Mouse (Mus musculus) ovary, postnatal 14 days (tissue): ENCODE data around the gene Fads3.
A peak's percentile ranks its signal among the peaks of the same experiment; 100 is the strongest.

Source experiments
- DNase-seq: peaks from one replicate; pipeline ENCODE4 v3.0.0; 2022; ENCODE audit warnings: low spot score

Fads3 gene

DNA sequence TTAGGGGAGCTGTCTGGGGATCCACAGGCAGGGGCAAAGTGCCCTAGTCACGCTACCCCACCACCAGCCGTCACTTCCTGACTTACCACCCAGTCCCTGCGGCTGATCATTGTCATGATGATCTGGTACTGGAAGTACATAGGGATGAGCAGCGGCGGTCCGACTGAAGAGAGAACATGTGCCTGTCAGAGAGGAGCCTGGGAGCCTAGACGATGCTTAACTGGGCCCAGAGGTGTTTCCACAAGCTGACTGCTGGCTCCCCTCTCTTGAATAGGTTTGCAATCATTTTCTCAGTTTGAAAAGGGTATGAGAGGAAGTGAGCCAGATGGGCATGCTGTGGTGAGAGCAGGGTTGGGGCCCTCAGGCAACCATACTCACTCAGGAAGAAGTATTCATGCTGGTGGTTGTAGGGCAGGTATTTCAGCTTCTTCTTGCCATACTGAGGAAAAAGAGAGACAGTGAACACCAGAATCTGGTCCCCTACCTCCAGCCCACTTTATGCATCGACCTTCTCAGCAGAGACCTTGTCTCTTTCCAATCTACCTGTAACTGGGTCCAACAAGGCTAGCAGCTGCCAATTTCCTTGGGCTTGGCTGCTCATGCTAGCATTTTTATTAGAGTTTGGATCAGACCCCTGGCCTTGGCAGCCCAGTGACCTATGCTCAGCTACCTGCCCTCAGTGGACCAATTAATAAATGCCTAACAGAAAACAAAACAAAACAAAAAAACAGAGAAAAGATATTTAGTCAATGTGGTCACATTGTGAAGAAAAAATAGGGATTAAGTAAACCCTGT is 29.0 kb downstream of the Fads3 start:
- no peak for DNase-seq

DNA sequence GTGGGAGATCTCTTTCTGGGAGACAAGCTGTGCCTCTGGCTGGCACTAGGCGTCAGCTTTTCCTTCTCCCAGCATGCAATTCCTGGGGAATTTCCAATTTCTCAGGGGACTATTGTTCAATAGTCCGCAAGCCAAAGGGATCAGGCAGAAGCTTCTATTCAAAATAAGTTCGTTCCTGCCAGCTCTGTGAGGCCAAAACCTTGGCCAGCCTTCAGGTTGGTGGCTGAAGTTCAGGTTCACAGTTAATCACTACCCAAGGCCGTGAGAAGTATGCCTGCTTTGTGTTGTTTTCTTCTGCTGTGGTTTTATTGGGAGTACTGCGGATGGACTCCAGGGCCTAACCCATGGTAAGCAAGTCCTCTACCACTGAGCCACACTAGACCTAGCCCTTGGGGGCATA is 29.8 kb downstream of the Fads3 start:
- DNase-seq = no peak

DNA sequence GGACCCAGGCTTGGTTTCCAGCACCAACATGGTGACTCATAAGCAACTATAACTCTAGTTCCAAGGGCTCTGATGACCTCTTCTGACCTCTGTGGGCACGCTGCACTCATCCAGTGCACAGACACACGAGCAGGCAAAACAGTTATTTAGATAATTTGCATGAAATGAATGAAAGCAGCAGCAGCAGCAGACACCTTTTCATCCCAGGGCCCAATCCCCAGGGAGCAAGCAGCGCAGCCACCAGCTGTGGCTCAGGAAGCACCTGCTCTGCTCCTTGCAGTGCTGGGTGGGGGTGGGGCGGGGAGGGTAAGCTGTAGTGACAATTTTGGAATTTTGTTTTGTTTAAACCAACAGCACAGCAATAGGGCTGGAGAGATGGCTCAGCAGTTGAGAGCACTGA is 30.5 kb downstream of the Fads3 start:
- DNase-seq = no peak

DNA sequence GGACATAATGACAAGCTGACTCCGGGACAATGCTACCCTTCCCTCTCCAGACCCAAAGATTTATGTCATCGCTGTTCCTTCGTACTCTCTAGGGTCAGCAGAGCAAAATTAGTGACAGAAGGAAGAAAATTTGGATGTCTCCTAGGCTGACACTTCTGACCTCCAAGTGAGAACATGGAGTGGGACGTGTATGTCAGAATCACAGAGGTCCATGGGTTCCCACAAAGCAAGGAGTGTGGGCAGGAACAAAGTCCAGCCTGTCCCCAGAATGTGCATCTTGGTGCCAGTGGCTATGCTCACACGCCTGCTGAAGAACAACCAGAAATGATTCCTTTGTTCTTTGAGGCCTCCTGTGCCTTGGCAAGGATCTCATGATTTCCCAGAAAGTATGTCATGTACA is 31.8 kb downstream of the Fads3 start:
- DNase-seq = no peak

DNA sequence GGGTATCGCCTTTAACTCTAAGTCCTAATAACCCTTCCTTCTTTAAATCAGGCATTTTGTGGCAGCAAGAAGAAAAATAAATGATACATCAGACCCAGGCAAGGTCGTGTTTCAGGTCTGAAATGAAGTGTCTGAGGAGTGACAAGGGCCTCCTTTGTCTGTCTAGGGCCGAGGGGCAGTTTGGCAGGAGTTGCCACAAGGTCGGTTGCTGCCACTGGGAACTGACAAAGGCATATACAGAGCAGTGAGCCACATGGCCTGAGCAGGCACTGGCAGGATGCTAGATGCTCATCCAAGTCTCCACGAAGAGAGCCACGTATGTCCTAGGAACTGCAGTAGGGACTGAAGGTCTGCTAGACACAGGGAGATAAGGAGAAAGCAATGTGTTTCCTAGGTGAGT is 37.0 kb downstream of the Fads3 start:
- no peak for DNase-seq

DNA sequence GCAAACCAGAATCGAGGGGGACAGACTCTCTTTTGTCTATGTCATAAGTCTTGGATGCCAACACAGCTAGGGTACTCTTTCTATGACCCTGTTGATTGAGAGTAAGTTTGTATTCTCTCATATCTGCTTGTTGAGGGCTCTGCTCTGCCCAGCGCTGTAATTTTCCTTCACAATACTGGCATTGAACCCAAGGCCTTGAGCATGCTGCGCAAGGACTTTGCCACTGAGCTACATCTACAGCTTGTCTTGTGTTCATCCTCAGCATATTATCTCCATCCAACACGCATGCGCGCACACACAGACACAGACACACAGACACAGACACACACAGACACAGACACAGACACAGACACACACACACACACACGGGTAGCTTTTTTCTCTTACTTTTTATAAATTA is 39.0 kb downstream of the Fads3 start:
- no peak for DNase-seq

DNA sequence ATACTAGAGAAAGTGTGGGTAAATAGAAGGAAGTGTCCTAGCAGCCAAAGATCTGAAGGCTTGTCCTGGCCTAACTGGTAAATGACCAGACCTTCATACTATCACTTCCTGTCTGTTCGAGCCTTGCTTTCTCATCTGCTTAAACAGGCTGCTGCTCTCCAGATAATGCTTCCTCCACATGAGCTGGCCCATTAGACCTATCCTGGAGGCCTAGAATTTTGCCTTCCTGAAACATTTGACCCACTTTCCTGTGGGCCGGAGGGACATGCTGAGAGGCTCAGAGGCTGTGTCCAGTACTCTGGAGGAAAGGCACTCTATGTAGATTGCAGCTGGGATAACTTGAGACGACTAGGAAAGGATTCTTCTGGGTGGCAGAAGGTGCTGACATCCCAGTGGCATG is 40.7 kb downstream of the Fads3 start:
- DNase-seq = no peak

DNA sequence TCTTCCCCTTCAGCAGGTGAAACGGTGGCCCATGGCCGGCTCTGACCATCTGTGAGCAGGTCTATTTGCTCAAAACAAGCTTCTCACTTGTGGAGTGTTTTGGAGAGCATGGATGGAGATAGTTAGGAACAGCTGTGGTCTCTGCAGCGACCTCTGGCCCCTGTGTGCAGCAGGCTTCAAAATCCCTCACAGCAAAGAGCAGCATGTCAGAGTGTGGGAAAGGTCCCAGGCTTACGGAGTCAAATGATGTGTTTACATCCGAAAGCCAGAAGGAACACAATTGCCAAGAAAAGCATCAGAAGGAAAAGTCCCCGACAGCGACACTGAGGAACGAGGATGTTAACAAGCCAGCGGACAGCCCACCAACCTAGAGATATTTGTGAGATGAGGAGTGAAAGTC is 44.1 kb downstream of the Fads3 start:
- no peak for DNase-seq

DNA sequence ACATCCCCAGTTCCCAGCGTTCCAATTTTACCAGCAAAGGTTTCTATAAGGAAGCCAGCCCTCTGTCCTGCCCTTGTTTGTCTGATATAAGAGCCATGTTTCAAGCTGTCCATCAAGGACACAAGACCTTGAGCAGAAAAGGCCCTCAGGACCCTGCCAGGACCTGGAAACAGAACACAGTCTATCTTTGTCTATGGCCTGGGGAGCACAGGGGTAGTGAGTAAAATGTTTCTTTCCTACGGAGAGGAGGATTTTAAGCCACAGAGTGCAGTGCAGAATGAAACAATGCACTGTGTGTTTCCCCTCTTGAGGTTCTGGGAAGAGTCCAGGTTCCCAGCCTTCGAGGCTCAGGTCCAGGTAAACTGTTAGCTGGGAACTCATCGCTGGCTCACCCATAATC is 45.6 kb downstream of the Fads3 start:
- DNase-seq = no peak

DNA sequence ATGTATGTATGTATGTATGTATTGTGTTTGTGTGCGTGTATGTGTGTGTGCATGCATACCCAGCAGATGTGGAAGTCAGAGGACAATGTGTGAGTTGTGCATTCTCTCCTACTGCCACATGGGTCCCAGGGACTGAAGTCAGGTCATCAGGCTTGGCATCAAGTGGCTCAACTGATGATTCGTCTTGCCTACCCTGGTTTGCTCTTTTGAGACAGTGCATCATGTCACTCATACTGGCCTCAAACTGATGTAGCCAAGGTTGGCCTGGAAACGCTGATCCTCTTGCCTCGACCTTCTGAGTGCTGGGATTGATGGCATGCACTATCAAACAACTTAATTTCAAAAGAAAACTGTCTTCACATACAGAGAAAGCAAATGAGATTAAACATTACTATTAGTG is 52.5 kb downstream of the Fads3 start:
- DNase-seq = no peak

DNA sequence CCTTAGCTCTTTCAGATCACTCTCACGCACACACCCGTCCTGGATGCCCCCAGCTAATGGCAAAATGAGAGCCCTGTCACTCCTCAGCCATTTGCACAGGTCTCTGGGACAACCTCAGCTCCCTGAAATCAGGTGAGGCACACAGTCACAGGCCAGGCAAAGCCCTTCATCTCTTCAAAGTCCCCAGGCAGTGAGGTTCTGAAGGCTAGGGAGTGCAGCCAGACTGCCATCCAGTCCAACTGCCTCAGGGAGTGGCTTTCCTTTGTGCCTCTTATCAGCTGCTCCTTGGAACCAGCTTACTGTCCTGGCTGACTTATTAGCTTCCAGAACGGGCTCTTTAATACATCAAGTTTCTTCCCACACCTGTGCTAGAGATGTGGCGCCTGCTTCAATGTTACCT is 53.3 kb downstream of the Fads3 start:
- DNase-seq = no peak

DNA sequence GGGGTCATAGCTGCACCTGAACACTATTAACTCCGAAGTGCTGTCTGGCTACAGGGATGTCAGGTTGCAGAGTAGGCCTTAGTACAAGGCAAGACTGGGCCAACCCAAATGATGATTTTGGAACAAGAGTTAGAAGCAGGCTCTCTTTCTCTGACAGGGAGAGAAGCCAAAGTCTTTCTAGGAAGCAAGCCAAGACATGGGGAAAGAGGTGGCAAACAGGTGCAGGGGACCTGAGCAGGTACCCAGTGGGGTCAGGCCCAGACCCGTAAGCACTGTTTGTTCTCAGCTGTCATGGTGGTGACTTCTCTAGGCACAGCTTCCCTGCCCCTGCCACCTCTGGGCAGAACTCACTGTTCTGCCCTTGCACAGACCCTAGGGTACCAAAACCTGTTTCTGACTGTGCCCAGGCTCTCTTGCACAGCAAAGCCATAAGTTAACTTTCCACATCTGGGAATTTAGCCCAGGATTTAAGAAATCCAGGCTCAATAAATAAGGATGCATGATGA is 55.1 kb downstream of the Fads3 start:
- no peak for DNase-seq

DNA sequence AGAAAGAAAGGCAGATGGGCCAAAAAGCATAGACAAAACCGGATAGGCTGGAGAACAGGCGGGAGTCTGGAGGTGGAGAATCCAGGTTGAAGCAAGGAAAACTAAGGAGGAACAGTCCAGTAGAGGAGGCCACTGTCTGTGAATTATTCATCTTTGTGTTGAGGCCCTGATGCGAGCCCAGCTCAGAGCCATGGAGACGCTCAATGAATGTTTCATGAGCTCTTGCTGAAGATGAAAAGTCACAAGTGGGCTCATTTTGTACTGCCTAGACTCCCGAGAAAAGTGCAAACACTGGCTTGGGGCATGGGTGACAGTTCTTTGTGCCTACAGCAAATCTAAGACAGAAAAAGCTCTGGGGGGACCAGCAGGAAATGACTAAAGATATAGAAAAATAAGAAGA is 56.5 kb downstream of the Fads3 start:
- no peak for DNase-seq

DNA sequence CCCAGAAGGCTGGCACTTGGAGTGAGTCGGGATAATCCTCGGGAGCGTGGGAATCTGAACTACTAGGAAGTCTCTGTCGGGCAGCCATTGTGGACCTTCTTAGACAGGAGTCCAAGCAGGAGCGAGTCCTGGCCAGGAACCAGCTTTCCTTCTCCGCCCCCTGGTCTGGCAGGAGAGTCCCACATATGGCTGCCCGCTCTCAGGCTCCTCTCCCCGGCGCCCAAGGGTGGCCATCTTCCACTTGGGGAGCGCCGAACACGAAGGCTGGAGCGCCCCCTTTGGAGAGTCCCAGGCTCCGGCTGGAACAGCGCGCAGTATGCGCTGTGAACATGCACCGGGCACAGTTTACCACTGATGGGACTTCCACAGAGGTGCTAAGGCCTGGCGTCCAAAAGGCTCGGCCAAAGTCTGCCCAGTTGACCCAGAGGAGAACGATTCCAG is 59.3 kb downstream of the Fads3 start:
- DNase-seq = peak; percentile 71

DNA sequence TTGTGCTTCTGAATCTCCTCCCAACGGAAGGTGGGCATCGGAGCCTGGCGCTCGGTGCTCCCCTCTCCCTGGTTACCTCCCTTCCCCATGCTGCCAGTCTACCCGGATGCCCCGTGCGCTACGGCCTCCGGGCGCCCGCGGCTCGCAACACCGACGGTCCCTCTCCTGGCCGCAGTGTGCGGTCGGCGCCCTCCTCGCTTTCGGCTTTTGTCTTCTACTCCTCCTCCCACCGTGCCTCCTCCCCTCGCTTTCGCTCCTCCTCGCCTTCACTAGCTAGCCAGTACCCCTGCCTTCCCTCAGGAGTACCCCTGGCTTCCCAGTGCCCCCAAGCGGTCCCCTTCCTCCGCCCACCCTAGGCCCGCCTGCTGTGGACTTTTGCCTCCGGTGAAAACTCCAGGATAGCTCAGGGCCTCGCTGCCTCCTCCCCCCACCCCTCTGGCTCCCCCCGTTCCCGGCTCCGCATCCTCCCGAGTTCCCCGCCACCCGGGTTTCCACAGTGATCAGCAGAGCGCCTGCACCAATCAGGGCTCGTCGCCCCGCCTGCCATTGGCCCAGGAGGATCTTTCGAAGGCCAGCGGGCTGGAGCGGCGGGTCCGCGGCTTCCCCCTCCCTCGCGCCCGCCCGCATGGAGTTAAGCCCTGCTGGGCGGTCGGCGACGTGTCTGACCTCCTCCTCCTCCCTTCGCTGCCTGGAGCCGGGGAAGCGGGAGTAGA is 60.1 kb downstream of the Fads3 start, which contains the start of gene Fads2:
Gene Fads2, minus strand, starts transcription at position 406 of the 713 bp plus-strand sequence.
- DNase-seq = peak; percentile 84

DNA sequence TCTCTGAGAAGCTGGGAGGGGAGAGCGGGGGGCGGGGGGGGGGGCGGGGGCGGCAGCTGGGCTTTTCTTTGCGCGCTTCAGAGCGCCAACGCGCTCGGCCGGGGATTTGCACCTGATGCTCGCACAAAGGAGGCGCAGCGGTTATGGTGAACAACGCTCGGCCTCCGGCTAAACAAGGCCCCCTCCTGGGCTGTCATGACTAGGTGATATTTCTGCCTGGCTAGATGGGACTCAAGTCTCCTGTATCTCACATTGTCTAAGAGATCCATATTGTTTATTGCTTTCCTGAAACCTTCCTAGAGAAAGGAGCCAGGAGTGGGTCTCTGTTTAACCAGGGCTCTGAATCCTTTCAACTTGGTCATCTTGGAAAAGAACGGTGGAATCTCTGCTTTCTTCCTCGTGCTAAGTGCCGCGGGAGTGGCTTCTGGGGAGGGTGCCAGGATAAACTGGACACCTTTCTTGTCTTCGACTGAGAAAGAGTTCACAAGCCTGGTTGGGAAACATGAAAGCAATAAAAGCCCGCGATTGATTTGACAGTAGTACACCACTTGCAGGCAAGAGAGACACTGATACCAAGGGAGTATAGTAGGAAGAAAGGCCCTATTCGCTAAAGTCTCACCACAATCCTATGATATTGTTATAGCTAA is 60.8 kb downstream of the Fads3 start:
- DNase-seq = peak; percentile 14

DNA sequence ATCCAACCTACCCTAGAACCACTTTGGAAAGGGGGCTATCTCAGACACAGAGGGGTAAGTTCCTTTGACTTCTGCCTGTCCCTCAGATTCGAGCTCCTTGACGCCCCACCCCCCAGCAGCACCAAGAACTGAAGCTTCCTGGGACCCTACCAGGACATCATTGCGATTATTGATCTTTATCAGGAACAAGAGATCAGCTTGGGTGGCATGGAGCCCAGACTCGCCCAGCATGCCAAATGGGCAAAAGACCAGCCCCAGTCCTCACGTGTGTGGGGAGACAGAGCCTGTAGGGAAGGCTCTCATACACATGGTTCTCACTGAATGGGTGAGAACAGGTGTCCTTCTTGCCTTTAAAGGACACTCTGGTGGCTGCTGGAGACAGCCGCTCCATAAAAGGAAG is 62.9 kb downstream of the Fads3 start:
- no peak for DNase-seq

DNA sequence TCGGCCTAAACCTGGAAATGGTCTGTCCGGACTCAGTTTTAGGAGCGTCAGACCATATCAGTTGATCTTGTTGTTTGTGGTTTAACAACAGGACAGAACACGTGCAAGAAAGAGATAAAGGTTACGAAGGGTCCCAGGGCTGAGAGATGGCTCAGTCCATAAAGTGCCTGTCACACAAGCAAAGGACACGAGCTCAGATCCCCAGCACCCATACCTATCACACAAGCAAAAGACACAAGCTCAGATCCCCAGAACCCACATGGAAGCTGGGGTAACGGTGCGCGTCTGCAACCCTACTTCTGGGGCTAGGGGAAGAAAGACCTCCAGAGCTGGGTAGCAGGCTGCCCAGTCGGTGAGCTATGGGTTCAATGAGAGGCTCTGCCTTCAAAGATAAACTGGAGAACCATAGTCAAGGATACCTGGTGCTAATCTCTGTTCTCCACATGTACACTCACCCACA is 63.7 kb downstream of the Fads3 start:
- DNase-seq = no peak

DNA sequence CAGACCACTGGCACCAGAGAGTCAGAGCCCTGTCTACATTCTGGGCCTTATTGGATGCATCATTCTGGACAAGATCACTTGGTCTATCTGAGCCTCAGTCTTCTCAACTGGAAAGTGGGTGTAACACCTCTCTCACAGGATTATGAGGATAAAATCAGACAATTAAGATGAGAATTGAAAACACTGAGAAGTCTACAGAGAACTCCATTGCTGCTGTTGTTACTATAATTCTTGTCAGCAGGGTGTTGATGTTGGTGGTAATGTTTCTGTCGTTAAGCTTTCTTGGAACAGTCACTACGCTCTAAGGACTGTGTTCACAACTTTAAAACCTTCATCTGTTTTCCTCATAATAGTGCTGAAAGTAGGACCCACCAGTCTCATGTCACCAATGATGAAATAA is 65.3 kb downstream of the Fads3 start:
- no peak for DNase-seq

DNA sequence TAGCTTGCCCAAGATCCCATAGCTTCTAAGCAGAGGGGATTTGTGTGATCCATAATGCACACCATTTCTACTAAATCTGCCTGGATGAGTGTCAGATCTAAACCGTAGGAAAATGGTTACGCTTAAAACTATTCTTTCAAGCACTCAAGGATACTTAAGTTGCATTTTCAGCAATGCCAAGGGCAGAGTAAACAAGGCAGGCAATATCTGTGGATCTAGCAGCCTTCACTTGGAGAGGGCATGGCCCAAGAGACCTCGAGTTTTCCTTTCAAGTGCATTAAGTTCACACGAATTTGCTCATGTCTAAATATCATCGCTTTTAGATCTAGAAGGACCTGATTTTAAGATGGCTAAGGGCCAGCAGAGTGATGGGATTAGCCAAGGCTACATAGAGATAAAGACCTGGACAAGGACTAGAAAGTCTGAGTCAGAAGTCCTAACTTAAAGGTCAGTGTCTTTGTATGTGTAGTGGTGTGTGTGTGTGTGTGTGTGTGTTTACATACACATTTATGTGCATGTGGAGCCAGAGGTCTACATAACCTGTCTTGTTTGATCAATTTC is 65.8 kb downstream of the Fads3 start:
- DNase-seq = no peak

DNA sequence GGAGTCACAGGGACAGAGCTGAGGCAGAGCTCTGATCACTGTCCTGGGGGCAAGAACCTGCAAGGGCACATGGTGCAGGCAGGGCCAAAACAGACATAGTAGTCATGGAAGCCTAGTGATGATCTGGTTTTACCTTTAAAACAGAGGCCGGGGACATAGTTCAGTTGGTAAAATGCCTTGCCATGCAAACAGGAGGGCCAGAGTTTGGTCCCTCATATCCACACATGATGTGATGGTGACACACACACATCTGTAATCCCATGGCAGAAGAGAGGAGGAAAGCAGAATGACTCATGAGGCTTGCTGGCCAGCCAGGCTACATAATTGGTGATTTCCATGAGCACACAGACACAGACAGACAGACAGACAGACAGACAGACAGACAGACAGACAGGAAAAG is 66.8 kb downstream of the Fads3 start:
- DNase-seq = no peak

DNA sequence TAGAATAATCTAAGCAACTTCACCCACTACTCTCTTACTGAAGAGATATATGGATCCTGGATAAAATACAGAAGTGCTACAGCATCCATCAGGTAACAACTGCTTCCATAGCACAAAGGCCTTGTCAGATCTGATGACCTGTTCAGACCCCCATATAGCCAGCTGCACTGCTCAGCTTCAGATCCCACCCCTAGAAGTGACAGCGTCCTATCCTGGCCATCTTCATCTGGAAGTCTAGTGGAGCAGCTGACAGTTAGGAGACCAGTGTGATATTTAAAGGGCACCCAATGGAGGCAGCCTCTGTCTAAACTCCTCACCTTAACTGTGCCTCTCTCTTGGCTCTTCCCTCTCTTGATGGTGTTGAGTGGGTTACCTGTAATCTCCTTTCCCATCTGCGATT is 67.3 kb downstream of the Fads3 start:
- DNase-seq = no peak
